Mouse (Mus musculus): ENCODE results near the gene Prr19. TPM values are rescaled to one million over a fixed set of nuclear protein-coding genes. Genes with fewer than 3 reads are reported as not detected.
"Not testable (repeated sequence)": the region's sequence is repeated elsewhere in the genome, so short reads cannot be mapped to it uniquely, and the experiment has no call there.

Gene Prr19
- not detected for total RNA-seq (2021)
- long read RNA-seq, experiment 1, result 0 reads
- long read RNA-seq, experiment 2, result 0 reads

DNA sequence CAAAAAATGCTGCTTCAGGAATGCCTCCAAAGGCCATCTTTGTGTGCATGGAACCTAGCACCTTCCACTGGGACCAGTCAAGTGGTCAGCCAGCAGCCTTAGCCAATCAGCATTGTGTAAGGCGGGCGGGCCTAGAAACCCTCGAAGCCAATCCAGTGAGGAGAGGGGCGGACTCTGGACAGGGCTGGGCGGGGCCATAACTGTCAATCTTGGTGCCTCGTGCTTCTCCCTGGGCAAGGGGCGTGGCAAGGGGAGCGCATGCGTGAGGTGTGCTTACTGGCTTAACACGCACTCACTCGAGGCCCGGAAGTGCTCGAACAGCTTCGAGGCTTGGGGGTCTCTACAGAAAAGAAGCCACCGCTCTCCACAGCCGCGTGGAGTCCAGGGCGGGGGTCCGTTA lies at the start of gene Prr19:
Gene Prr19, plus strand, starts transcription at position 349 of the 400 bp plus-strand sequence.
- no peak for DNase-seq (ENCODE audit: low spot score in 2 of 2)

DNA sequence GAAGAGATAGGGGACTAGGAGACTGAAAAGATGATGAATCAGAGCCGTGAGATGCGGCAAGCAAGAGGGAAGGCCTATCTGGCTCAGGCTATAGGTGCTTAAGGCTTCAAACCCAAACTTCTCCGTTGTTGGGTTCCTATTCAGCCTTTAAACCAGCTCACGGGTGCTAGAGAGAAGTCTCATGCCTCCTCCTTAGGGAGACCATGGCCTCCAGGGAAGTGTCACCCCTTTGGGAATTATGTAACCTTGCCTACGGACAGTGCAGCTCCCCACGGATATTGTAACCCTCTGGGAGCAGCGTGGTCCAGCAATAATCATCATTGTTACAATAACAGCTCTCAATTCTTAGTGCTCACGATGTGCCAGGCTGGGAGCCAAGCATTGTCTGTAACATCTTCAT lies 49.4 kb upstream of the Prr19 start:
- no peak for DNase-seq (ENCODE audit: low spot score in 2 of 2)

DNA sequence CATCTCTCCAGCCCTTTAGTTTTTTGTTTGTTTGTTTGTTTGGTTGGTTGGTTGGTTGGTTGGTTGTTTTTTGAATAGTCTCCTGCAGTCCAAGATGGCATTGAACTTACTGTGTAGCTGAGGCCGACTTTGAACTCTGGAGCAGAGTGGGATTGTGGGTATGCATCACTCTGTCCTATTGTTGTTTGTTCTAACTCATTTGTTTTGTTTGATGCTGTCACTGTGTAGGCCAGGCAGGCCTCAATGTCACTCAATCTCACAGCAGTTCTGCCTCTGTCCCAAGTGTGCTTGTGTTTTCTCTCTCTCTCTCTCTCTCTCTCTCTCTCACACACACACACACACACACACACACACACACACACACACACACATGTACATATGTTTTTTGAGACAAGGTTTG lies 39.3 kb upstream of the Prr19 start:
- no peak for DNase-seq (ENCODE audit: low spot score in 2 of 2)

DNA sequence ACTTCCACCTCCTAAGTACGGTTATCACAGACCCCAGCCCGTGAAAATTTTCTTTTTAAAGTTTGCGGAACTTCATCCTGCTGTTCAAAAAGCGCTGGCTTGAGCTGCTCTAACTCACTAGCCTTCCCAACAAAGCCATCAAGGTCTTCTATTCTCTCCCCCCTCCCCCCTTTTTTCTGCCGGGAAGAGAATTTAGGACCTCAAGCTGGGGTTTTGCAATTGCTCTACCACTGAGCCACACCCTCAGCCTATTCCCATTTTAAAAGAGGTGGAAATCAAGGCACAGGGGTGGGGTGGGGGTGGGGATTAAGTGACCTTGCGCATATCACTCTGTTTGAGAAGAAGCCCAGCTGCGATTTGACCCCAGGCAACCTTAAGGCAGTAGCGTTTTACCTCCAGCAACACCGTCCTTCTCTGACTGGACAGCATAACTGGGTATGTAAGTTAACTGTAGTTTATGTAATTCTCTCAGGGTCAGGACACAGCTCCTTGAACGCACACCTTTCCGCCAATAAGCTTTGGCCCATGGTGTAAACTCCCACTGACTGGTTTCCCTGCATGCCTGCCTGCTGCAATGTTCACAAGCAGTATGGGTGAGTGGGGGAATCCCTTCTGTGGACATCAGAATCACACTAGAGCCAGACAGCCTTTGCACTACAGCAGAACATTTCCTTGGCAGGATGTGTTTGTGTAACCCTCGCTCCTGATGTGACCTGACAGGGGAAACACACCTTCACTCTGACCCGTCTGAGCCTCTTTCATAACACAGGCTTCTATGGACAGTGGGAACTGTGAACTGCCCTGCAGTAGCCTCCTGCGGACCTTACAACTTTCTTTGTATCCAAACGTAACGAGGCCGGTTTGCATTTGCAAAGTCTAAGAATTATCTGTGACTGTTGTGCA lies 37.0 kb upstream of the Prr19 start:
- no peak for DNase-seq (ENCODE audit: low spot score in 2 of 2)

DNA sequence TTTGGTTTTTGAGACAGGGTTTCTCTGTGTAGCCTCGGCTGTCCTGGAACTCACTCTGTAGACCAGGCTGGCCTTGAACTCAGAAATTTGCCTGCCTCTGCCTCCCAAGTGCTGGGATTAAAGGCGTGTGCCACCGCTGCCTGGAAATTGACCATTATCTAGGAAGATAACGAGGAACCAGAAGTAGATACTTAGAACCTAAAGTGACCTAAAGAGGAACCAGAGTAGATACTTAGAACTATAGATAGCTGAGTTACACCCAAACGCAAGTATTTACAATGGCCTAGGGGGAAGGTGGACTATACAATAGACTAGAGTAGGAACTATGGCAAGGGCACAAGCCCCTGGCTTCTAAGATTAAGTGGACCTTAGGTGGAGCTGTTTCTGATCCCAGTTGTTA lies 35.5 kb upstream of the Prr19 start:
- DNase-seq (ENCODE audit: low spot score in 2 of 2), result not testable (repeated sequence)

DNA sequence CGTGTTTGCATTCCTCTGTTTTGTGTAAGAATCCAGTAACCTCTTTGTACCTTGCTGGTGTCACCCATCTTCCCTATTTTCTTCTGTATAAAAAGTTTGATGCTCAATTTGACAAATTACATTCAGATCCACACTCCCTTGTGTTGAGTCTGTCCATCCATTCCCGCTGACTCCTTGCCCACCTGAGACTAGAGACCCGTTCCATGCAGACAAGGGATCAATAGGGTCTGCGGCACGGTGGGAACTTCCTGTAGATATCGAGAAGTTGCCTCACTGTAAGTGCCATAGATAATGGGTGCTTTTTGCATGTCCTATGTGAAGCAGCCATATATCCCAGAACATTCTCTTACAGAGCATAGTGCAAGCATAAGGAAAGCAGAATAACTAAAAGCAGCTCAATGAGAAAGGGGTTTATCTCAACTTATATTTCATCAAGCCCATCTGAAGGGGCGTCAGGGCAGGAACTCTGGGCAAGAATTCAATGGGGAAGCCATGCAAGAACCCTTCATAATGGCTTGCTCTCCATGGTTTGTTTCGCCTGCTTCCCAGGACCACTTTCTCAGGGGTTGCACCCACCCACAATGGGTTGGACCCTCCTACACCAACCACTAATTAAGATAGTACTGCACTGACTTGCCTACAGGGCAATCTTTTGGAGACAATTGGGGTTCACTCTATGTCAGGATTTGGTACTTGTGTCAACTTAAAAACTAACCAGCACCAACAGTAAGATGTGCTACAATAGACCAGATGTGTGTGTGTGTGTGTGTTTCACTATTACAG lies 34.8 kb upstream of the Prr19 start:
- DNase-seq (ENCODE audit: low spot score in 2 of 2), result no peak

DNA sequence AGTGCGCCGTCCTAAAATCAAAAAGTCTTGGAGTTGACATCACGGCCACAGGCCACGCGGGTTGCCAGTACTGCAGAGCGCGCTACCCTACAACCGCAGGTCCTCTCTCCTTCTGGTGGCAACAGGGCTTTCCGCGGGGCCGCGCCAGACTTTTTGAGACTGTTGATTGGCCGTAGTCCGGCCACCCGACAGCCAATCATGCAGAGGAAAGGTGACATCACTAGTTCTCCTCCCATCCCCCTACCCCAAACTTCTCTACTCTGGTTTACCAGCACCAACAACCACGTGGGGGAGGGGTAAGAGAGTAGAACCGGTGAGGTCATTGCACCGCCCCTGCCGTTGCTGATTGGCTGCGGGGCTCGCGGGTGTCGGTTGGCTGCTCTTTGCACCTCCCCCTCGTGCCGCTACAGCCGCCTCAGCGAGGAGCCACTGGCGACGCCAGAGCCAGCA lies 33.9 kb upstream of the Prr19 start, which contains the start of gene Cic:
Gene Cic, plus strand, starts transcription at position 404 of the 450 bp plus-strand sequence.
- peak; percentile 87 to 95 for DNase-seq (ENCODE audit: low spot score in 2 of 2)

DNA sequence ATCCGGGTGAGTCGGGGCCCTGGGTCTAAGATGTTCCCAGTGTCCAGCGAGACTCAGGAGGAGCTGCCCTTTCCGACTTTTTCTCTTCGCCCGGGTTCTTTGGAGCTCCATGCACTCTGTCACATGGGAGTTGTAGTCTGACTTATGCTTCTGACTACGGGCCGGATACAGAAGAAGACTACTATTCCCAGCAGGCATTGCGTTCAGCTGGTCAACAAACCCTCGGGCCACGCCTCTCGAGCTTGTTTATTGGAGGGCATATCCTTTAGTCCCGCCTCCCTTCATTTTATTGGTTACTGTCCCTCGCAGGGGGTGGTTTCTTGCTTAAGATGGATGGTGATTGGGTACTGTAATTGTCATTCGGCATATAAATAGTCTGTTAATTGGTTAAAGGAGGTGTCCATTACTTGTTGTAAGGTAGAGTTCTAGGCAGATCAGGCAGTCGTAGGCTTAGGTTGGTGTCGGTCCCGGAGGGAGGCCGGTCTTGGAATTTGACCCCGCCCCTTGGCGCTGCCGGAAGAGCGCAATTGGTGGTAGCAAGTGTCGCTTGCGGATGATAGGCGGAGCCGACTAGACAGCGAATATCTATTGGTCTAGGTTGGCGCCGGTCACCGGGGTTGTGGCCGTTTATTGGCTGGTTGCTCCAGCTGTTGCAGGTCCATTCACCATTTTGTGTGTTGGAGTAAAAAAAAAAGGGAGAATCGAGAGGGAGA lies 33.3 kb upstream of the Prr19 start:
- DNase-seq (ENCODE audit: low spot score in 2 of 2), result peak; percentile 92

DNA sequence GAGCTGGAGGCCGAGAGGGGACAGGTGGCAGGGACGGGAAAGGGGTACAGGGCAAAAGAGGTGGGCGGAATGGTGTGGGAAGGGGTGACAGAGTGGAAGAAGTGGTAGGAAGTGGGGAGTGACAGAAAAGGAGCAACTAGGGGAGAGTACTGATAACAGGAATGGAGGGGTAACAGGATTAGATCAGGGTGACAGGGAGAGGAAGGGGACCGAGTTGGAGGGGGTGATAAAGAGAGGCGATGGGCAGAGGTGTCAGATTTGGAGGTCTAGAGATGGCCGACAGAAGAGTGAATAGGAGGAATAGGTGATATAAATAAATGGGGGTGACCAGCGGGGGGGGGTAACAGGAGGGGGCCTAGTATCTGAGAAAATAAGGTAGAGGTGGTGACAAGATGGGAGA lies 32.6 kb upstream of the Prr19 start:
- no peak for DNase-seq (ENCODE audit: low spot score in 2 of 2)

DNA sequence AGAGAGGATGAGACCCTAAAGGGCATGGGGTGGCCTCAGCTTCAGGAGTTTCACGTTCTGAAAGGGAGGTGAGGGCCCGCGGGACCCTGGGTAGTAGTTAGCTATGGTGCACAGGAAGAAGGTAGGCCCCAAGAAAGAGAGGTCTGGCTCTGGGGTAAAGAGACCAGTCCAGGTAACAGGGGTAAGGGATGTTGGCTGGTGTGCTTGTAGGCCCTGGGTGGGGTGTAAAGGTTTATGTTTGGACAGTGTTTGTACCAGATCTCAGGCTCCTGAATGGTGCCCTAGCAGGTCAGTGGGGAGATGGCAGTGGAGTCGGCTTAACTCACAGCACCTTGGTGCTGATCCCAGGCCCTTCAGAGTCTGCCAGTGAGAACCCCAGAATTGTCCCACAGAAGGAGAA lies 32.2 kb upstream of the Prr19 start:
- DNase-seq (ENCODE audit: low spot score in 2 of 2), result peak; percentile 17 to 23

DNA sequence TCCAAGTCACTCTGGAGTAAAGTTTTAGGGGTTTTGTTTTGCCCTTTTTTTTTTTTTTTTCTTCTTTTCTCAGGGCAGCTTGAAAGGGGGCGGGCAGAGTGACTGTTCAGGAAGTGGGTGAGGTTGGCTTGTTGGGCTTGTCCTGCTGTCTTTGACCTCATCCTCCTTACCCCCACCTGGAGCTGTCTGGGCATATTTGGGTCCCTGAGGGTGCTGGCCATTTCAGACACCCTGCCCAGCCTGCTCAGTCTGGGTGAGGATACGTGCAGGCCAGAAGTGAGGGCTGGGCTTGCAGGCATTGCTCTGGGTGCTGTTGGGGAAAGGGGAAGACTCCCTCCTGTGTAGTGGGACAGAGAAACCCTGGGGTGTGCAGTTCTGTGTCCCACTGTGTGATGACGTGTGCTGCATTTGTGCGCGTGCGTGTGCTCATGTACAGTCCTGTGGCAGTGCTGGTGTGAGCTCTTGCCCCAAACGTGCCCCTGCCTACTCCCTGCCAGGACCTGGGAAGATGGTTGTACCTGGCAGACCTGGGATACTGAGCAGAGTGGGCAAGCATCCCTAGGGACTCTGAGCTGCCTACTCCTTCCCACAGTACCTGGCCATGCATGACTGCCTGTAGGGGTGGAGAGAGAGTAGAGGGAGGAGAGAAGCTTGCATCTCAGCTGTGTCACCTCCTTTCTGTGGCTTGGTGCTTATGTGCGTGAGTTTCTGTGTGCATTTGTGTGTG lies 31.5 kb upstream of the Prr19 start:
- DNase-seq (ENCODE audit: low spot score in 2 of 2), result peak in 1 of 2 experiments; percentile 2

DNA sequence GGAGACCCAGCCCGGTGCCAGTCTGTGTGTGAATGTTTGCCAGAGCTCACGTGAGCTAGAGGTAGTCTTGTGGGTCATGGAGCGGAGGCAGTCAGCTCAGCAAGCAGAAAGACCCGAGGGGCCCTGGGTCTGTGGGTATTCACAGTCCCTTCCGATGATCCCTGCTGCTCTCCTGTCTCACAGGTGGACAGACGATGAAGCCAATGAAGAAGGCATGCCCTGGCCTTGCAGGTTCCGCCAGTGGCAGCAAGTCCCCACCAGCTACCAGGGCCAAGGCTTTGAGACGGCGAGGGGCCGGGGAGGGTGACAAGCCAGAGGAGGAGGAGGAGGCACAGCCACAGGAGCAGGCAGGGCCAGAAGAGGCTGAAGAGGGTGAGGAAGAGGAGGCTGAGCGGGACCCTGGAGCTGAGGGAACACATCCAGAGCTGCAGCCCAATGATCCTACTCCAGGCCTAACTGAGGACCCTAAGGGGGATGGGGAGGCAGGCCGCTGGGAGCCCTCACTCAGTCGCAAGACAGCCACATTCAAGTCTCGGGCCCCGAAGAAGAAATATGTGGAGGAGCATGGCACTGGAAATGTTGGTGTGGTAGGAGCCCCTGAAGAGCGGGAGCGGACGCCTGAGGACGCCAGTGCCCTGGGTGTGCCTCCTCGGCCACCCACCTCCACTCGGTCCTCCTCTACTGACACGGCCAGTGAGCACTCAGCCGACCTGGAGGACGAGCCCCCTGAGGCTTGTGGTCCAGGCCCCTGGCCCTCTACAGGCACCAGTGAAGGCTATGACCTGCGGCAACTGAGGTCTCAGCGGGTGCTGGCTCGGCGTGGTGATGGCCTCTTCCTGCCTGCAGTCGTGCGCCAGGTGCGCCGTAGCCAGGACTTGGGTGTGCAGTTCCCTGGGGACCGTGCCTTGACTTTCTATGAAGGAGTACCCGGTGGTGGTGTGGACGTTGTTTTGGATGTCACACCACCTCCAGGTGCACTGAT lies 30.3 kb upstream of the Prr19 start:
- peak in 1 of 2 experiments; percentile 1 for DNase-seq (ENCODE audit: low spot score in 2 of 2)

DNA sequence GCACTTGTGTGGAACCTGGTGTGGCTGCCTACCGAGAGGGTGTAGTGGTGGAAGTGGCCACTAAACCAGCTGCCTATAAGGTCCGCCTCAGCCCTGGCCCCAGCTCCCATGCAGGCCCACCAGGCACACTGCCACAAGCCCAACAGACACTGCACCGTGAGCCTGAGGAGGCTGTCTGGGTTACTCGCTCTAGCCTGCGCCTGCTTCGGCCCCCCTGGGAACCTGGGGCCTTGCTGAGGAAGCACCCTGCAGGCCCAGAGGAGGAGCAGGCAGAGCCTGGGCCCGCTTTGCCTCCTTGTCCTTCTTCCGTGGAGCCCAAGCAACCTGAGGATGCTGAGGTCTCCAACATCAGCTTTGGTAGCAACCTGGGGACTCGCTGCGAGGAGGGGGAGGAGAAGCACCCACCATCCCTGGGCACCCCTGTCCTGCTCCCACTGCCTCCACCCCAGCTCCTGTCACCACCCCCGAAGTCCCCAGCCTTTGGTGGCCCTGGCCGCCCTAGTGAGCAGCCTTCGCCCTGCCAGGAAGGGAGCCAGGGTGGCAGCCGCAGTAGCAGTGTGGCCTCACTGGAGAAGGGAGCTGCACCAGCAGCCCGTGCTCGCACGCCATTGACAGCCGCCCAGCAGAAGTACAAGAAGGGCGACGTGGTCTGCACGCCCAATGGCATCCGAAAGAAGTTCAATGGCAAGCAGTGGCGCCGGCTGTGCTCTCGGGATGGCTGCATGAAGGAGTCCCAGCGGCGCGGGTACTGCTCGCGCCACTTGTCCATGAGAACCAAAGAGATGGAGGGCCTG lies 29.4 kb upstream of the Prr19 start:
- peak in 1 of 2 experiments; percentile 1 for DNase-seq (ENCODE audit: low spot score in 2 of 2)

DNA sequence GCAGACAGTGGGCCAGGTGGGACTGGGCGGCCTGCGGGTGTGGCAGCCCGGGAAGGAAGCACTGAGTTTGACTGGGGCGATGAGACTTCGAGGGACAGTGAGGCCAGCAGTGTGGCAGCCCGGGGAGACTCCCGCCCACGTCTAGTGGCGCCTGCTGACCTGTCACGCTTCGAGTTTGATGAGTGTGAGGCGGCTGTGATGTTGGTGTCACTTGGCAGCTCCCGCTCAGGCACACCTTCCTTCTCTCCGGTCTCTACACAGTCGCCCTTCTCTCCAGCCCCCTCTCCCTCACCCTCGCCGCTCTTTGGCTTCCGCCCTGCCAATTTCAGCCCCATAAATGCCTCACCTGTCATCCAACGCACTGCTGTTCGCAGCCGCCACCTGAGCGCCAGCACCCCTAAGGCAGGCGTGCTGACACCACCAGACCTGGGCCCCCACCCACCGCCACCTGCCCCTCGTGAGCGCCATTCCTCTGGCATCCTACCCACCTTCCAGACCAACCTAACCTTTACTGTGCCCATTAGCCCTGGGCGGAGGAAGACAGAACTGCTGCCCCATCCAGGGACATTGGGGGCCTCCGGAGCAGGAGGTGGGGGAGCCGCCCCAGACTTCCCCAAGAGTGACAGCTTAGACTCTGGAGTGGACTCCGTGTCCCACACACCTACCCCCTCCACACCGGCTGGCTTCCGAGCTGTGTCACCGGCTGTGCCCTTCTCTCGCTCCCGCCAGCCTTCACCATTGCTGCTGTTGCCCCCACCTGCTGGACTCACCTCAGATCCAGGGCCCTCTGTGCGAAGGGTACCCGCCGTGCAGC lies 28.6 kb upstream of the Prr19 start:
- peak in 1 of 2 experiments; percentile 1 for DNase-seq (ENCODE audit: low spot score in 2 of 2)

DNA sequence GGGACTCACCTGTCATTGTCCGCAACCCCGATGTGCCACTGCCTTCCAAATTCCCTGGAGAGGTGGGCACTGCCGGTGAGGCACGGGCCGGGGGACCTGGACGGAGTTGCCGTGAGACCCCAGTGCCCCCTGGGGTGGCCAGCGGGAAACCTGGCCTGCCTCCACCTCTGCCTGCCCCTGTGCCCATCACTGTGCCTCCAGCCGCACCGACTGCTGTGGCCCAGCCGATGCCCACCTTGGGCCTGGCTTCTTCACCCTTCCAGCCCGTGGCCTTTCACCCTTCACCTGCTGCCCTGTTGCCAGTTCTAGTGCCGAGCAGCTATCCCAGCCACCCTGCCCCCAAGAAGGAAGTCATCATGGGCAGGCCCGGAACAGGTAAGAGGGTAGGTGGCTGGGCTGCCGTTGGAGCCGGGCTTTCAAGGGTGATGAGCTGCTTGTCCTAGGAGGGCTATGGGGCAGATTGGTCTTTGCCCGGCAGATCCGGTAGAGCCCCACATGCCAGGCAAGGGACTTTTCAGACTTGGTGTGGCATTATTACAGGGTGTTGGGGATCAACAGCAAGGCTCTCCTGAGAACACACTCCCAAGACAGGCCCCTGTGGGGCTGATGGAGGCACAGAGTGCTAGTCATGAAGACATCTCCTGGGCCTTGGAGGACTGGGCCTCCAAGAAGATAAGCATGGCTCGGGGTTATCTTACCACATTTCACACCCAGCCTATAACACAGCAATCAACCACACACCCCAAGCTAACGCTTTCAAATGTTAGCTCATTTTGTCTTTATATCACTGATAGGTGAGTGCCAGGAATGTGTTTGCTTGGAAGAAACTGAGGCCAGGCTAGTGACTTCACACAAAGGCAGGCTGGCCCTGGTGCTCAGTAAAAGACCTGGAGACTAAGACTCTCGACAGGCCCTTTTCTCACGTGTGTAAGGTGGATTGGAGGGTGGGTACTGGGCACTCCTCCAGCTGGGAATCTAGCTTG lies 27.7 kb upstream of the Prr19 start:
- peak in 1 of 2 experiments; percentile 2 for DNase-seq (ENCODE audit: low spot score in 2 of 2)

DNA sequence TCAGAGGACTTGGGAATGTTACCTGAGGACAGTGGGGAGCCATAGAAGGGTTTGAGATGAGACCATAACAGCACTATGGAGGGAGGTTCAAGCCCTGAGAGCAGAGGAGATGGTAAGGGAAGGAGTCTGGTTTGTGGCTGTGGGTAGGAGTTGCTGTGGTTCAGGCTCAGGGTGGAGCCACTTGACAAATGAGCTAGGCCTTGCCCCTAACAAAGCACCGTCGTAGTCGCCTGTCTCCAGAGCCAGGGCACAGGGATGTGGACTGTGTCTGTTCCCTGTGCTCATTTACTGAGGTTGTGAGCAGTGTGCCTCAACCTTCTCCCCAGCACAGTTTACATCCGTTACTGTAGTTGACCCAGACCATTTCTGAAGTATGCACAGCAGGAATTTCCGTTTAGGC lies 26.6 kb upstream of the Prr19 start:
- DNase-seq (ENCODE audit: low spot score in 2 of 2), result peak in 1 of 2 experiments; percentile 4
